Mouse (Mus musculus) MEL (cell line): ENCODE data around the gene Rad17. TPM values are rescaled to one million over a fixed set of nuclear protein-coding genes. Genes with fewer than 3 reads are reported as not detected.

Experiments used
- DNase-seq: peaks from one replicate; pipeline ENCODE4 v3.0.0; 2011; ENCODE audit warnings: low read depth, low spot score
- H3K27ac ChIP-seq: 2 replicates; pipeline ENCODE4 v1.5.1; 2012; ENCODE audit warnings: low read depth, mild to moderate bottlenecking, control low read depth, low read length, moderate library complexity; ENCODE audit not compliant: control insufficient read depth
- H3K27me3 ChIP-seq, 2 experiments: fragments of 150-350 bp in 1 of 2; sonication (generic) in 1 of 2; 2 replicates each; pipeline ENCODE4 v1.6.1; 2012; ENCODE audit warnings: low read length in 2 of 2, mild to moderate bottlenecking in 2 of 2, improper control_type of control experiment in 1 of 2, moderate library complexity in 1 of 2; ENCODE audit not compliant: insufficient read depth in 2 of 2, control insufficient read depth in 1 of 2
- H3K36me3 ChIP-seq, 2 experiments: 2 replicates each; pipeline ENCODE4 v1.6.1; 2012 to 2014; ENCODE audit warnings: low read length in 2 of 2, improper control_type of control experiment in 1 of 2, inconsistent platforms in 1 of 2, mild to moderate bottlenecking in 1 of 2; ENCODE audit not compliant: insufficient read depth in 2 of 2, control insufficient read depth in 1 of 2
- H3K4me1 ChIP-seq, 2 experiments: fragments of 150-350 bp in 1 of 2; sonication (generic) in 1 of 2; 2 replicates each; pipeline ENCODE4 v1.6.1; 2012; ENCODE audit warnings: low read length in 2 of 2, improper control_type of control experiment in 1 of 2, mild to moderate bottlenecking in 1 of 2; ENCODE audit not compliant: insufficient read depth in 2 of 2, control insufficient read depth in 1 of 2
- H3K4me3 ChIP-seq, 2 experiments: fragments of 150-350 bp in 1 of 2; sonication (generic) in 1 of 2; 2 replicates each; pipeline ENCODE4 v1.5.1; 2012; ENCODE audit warnings: low read depth in 2 of 2, low read length in 2 of 2, mild to moderate bottlenecking in 2 of 2, moderate library complexity in 2 of 2, control low read depth in 1 of 2, improper control_type of control experiment in 1 of 2; ENCODE audit not compliant: control insufficient read depth in 1 of 2, insufficient read depth in 1 of 2
- H3K79me2 ChIP-seq: 2 replicates; pipeline ENCODE4 v1.6.1; 2012; ENCODE audit warnings: mild to moderate bottlenecking, low read length, moderate library complexity; ENCODE audit not compliant: control insufficient read depth, poor library complexity, insufficient read depth
- H3K9ac ChIP-seq: 2 replicates; pipeline ENCODE4 v1.6.1; 2012; ENCODE audit warnings: low read depth, mild to moderate bottlenecking, control low read depth, low read length, moderate library complexity; ENCODE audit not compliant: control insufficient read depth, poor library complexity, severe bottlenecking
- H3K9me3 ChIP-seq: fragments of 150-350 bp; sonication (generic); replicated peaks from 2 replicates; pipeline ENCODE4 v1.6.1; 2012; ENCODE audit warnings: mild to moderate bottlenecking, low read length, improper control_type of control experiment, moderate library complexity; ENCODE audit not compliant: insufficient read depth
- BHLHE40 ChIP-seq: IDR thresholded peaks from 2 replicates; pipeline ENCODE4 v1.6.1; 2012; ENCODE audit warnings: low read depth, mild to moderate bottlenecking, inconsistent platforms, low read length, improper control_type of control experiment, borderline replicate concordance
- ELF1 ChIP-seq: IDR thresholded peaks from 2 replicates; pipeline ENCODE4 v1.6.1; 2014; ENCODE audit warnings: low read depth, mild to moderate bottlenecking, inconsistent platforms, low read length, improper control_type of control experiment, moderate library complexity
- GATA1 ChIP-seq: IDR thresholded peaks from 2 replicates; pipeline ENCODE4 v1.6.1; 2011; ENCODE audit warnings: low read depth, low read length, improper control_type of control experiment
- HCFC1 ChIP-seq: IDR thresholded peaks from 2 replicates; pipeline ENCODE4 v1.6.1; 2012; ENCODE audit warnings: low read depth, mild to moderate bottlenecking, inconsistent platforms, low read length, improper control_type of control experiment, moderate library complexity
- KAT2A ChIP-seq: conservative IDR thresholded peaks from 2 replicates; pipeline ENCODE4 v1.6.1; 2012; ENCODE audit warnings: low read depth, low read length, improper control_type of control experiment, inconsistent platforms
- MAFK ChIP-seq: IDR thresholded peaks from 2 replicates; pipeline ENCODE4 v1.6.1; 2011; ENCODE audit warnings: low read depth, mild to moderate bottlenecking, low read length, improper control_type of control experiment, borderline replicate concordance
- MAZ ChIP-seq: IDR thresholded peaks from 2 replicates; pipeline ENCODE4 v1.6.1; 2012; ENCODE audit warnings: low read depth, mild to moderate bottlenecking, inconsistent platforms, low read length, improper control_type of control experiment
- MEF2A ChIP-seq: IDR thresholded peaks from 2 replicates; pipeline ENCODE4 v1.6.1; 2014; ENCODE audit warnings: low read depth, mild to moderate bottlenecking, inconsistent platforms, low read length, improper control_type of control experiment; ENCODE audit not compliant: poor library complexity, insufficient replicate concordance, severe bottlenecking; ENCODE audit errors: extremely low read depth
- MXI1 ChIP-seq: IDR thresholded peaks from 2 replicates; pipeline ENCODE4 v1.6.1; 2011; ENCODE audit warnings: mild to moderate bottlenecking, low read depth, low read length, improper control_type of control experiment
- MYB ChIP-seq: IDR thresholded peaks from 2 replicates; pipeline ENCODE4 v1.6.1; 2011; ENCODE audit warnings: mild to moderate bottlenecking, low read depth, low read length, improper control_type of control experiment
- MYC ChIP-seq: IDR thresholded peaks from 2 replicates; pipeline ENCODE4 v1.6.1; 2011; ENCODE audit warnings: low read depth, mild to moderate bottlenecking, low read length, improper control_type of control experiment, moderate library complexity
- NELFE ChIP-seq: IDR thresholded peaks from 2 replicates; pipeline ENCODE4 v1.6.1; 2011; ENCODE audit warnings: low read depth, low read length, improper control_type of control experiment
- NRF1 ChIP-seq: IDR thresholded peaks from 2 replicates; pipeline ENCODE4 v1.6.1; 2014; ENCODE audit warnings: low read depth, mild to moderate bottlenecking, inconsistent platforms, low read length, improper control_type of control experiment, moderate library complexity; ENCODE audit not compliant: poor library complexity, insufficient read depth, severe bottlenecking
- POLR2A ChIP-seq, 2 experiments: IDR thresholded peaks; 2 replicates each; pipeline ENCODE4 v1.6.1; 2011 to 2012; ENCODE audit warnings: low read length in 2 of 2, mild to moderate bottlenecking in 2 of 2, control low read depth in 1 of 2, improper control_type of control experiment in 1 of 2, low read depth in 1 of 2, moderate library complexity in 1 of 2; ENCODE audit not compliant: control insufficient read depth in 1 of 2, insufficient read depth in 1 of 2, poor library complexity in 1 of 2
- POLR2AphosphoS2 ChIP-seq: IDR thresholded peaks from 2 replicates; pipeline ENCODE4 v1.6.1; 2011; ENCODE audit warnings: low read length, improper control_type of control experiment
- POLR2AphosphoS5 ChIP-seq: IDR thresholded peaks from 2 replicates; pipeline ENCODE4 v1.6.1; 2012; ENCODE audit warnings: low read depth, borderline replicate concordance, mild to moderate bottlenecking, inconsistent platforms, low read length, moderate library complexity, mixed read lengths
- RAD21 ChIP-seq: IDR thresholded peaks from 2 replicates; pipeline ENCODE4 v1.6.1; 2011; ENCODE audit warnings: mild to moderate bottlenecking, low read depth, low read length, improper control_type of control experiment
- RCOR1 ChIP-seq: IDR thresholded peaks from 2 replicates; pipeline ENCODE4 v1.6.1; 2012; ENCODE audit warnings: low read depth, mild to moderate bottlenecking, inconsistent platforms, low read length, improper control_type of control experiment
- SIN3A ChIP-seq: IDR thresholded peaks from 2 replicates; pipeline ENCODE4 v1.6.1; 2012; ENCODE audit warnings: low read length, improper control_type of control experiment, inconsistent platforms
- SMC3 ChIP-seq: IDR thresholded peaks from 2 replicates; pipeline ENCODE4 v1.6.1; 2011; ENCODE audit warnings: low read depth, low read length, improper control_type of control experiment
- TBP ChIP-seq: IDR thresholded peaks from 2 replicates; pipeline ENCODE4 v1.8.0; 2011; ENCODE audit warnings: low read depth, low read length, improper control_type of control experiment
- TCF12 ChIP-seq: IDR thresholded peaks from 2 replicates; pipeline ENCODE4 v1.6.1; 2014; ENCODE audit warnings: low read depth, mild to moderate bottlenecking, inconsistent platforms, low read length, improper control_type of control experiment, moderate library complexity
- UBTF ChIP-seq: IDR thresholded peaks from 2 replicates; pipeline ENCODE4 v1.6.1; 2012; ENCODE audit warnings: low read depth, mild to moderate bottlenecking, inconsistent platforms, low read length, improper control_type of control experiment, moderate library complexity, borderline replicate concordance; ENCODE audit not compliant: insufficient read depth
- USF1 ChIP-seq: IDR thresholded peaks from 2 replicates; pipeline ENCODE4 v1.6.1; 2014; ENCODE audit warnings: low read depth, mild to moderate bottlenecking, inconsistent platforms, low read length, improper control_type of control experiment, moderate library complexity
- ZNF384 ChIP-seq: IDR thresholded peaks from 2 replicates; pipeline ENCODE4 v1.6.1; 2012; ENCODE audit warnings: low read depth, mild to moderate bottlenecking, inconsistent platforms, low read length, improper control_type of control experiment
- polyA plus RNA-seq, 2 experiments: library from polyadenylated mRNA; stranded (reverse) in 1 of 2; unstranded in 1 of 2; fragments of >175 nt in 1 of 2; fragments of >200 nt in 1 of 2; gene quantifications; 2 replicates each; pipeline versions ENCODE4 v1.2.1 to v1.2.4; 2012; ENCODE audit warnings: low replicate concordance in 2 of 2, low read depth in 1 of 2; ENCODE audit not compliant: insufficient read length in 2 of 2, insufficient read depth in 1 of 2, missing spikeins in 1 of 2
- total RNA-seq: library from RNA; depleted of rRNA; stranded (reverse); fragments of 300-350 nt; gene quantifications from 2 replicates; pipeline ENCODE4 v1.2.3, GENCODE M21; 2012

Rad17 gene
- total and polyA plus RNA-seq, 3 experiments: 21.7 to 31.2 TPM; not detected in 1

DNA sequence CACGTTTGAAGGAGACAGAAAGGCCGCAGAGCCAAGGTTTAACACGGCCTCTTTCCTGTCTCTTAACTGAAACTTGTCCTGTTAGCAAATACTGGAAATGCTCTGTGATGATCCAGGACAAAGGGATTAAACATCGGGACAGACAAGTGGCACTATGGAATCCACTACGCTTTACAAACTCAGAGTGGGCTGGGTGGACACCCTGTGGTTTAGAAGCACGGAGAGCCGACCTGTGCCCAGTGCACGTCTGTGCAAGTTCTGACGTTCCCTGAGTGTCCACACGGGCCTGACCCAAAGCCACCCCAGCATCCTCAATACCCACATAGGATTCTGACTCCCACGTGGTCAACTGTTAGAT is 47.1 kb downstream of the Rad17 start:
- Histone ChIP-seq H3K79me2 (no peaks in the 10 kb centered on the region), H3K4me1 (no peaks in the 10 kb centered on the region), H3K9me3 (no peaks in the 10 kb centered on the region), H3K27ac (no peak overlapping the region), H3K27me3 (no peaks in the 10 kb centered on the region), H3K4me3 (no peak overlapping the region), H3K9ac (no peak overlapping the region), H3K36me3 (no peaks in the 10 kb centered on the region)
- TF ChIP-seq NELFE (no peak), BHLHE40 (no peak), MXI1 (no peak), NRF1 (no peak), MAZ (no peak), GATA1 (no peak), RCOR1 (no peak), POLR2AphosphoS5 (no peak), ZNF384 (no peak), RAD21 (no peak), MYB (no peak), ELF1 (no peak), USF1 (no peak), MYC (no peak), POLR2AphosphoS2 (no peak), SMC3 (no peak), TBP (no peak), POLR2A (IDR thresholded peaks at IDR 0.05; ENCODE audit: control insufficient read depth in 1 of 2, insufficient read depth in 1 of 2, low read depth in 1 of 2, low read length in 2 of 2, poor library complexity in 1 of 2) (no peak), MAFK (no peak)
- no peak for DNase-seq

DNA sequence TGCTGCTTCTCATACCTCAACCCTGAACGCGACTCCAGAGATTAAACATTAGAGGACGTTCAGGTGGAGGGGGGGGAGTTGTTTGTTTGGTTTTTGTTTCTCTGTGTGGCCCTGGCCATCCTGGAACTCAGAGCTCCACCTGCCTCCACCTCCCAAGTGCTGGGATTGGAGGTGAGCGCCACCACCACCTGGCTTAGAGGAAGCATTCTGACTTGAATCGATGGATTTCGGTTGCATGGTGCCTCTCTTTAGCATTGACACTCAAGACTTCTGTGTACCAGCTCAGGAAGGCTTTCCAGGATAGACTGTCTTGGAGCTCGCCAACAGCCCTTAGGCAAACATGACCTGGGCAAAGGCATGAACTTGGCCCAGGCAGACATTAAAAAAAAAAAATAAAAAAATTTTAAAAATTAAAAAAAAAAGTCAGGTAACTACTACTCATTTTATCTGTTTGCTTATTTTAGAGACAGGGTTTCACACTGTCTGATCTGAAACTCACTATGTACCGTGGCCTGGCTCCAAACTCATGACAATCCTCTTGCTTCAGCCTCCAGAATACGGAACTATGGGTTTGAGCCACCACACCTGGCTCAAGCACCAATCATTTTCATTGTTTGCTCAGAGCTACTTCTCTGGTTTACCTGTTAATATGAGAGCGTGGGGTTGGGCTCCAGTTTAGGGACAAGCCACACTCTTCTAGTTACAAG is 47.7 kb downstream of the Rad17 start:
- Histone ChIP-seq H3K9ac (no peak overlapping the region), H3K4me3 (no peak overlapping the region), H3K27me3 (no peaks in the 10 kb centered on the region), H3K79me2 (no peaks in the 10 kb centered on the region), H3K36me3 (no peaks in the 10 kb centered on the region), H3K4me1 (no peaks in the 10 kb centered on the region), H3K27ac (no peak overlapping the region), H3K9me3 (no peaks in the 10 kb centered on the region)
- DNase-seq: no peak
- no peak for TF ChIP-seq SIN3A
- TF ChIP-seq NRF1: no peak
- TF ChIP-seq RAD21: no peak
- TF ChIP-seq USF1: no peak
- TF ChIP-seq MAZ: no peak
- no peak for TF ChIP-seq MEF2A
- no peak for TF ChIP-seq HCFC1
- TF ChIP-seq UBTF: no peak
- no peak for TF ChIP-seq TCF12
- no peak for TF ChIP-seq KAT2A
- TF ChIP-seq GATA1: no peak
- TF ChIP-seq POLR2A (IDR thresholded peaks at IDR 0.05; ENCODE audit: control insufficient read depth in 1 of 2, insufficient read depth in 1 of 2, low read depth in 1 of 2, low read length in 2 of 2, poor library complexity in 1 of 2): no peak
- TF ChIP-seq POLR2AphosphoS2: no peak
- TF ChIP-seq MXI1: no peak
